Mouse (Mus musculus) brain, embryonic 18.5 days (tissue): ENCODE measurements around the gene Slc25a26.
"Not testable (repeated sequence)": the region's sequence is repeated elsewhere in the genome, so short reads cannot be mapped to it uniquely, and the experiment has no call there.

Experiments used
- DNase-seq: peaks from one replicate; pipeline ENCODE4 v3.0.0-alpha.2; 2012; ENCODE audit warnings: low read depth, low spot score

The Slc25a26 gene

GRCm38 (mm10) chr6:94550851-94551250 is 50.7 kb downstream of the Slc25a26 start:
- no peak for DNase-seq

GRCm38 (mm10) chr6:94553085-94553484 is 53.0 kb downstream of the Slc25a26 start:
- DNase-seq: no peak

- DNase-seq: not testable (repeated sequence)
Measured at GRCm38 (mm10) chr6:94558603-94559002, 58.5 kb downstream of the Slc25a26 start.

- no peak for DNase-seq
Measured at GRCm38 (mm10) chr6:94560896-94561295, 60.8 kb downstream of the Slc25a26 start.

- DNase-seq: no peak
Measured at GRCm38 (mm10) chr6:94561346-94561745, 61.2 kb downstream of the Slc25a26 start.

GRCm38 (mm10) chr6:94563203-94563940 is 63.2 kb downstream of the Slc25a26 start:
- DNase-seq: no peak

- no peak for DNase-seq
Measured at GRCm38 (mm10) chr6:94565766-94566165, 65.6 kb downstream of the Slc25a26 start.

- DNase-seq: no peak
Measured at GRCm38 (mm10) chr6:94568040-94568439, 67.9 kb downstream of the Slc25a26 start.

- no peak for DNase-seq
Measured at GRCm38 (mm10) chr6:94575526-94576166, 75.5 kb downstream of the Slc25a26 start.

- no peak for DNase-seq
Measured at GRCm38 (mm10) chr6:94577991-94578390, 77.9 kb downstream of the Slc25a26 start.

- no peak for DNase-seq
Measured at GRCm38 (mm10) chr6:94582055-94582454, 81.9 kb downstream of the Slc25a26 start.

GRCm38 (mm10) chr6:94584147-94584695 is 84.1 kb downstream of the Slc25a26 start:
- no peak for DNase-seq

GRCm38 (mm10) chr6:94584976-94585375 is 84.8 kb downstream of the Slc25a26 start:
- no peak for DNase-seq

GRCm38 (mm10) chr6:94588365-94588764 is 88.2 kb downstream of the Slc25a26 start:
- no peak for DNase-seq

- no peak for DNase-seq
Measured at GRCm38 (mm10) chr6:94592243-94592642, 92.1 kb downstream of the Slc25a26 start.

- DNase-seq: no peak
Measured at GRCm38 (mm10) chr6:94592710-94593109, 92.6 kb downstream of the Slc25a26 start.

- no peak for DNase-seq
Measured at GRCm38 (mm10) chr6:94594096-94594665, 94.0 kb downstream of the Slc25a26 start.

GRCm38 (mm10) chr6:94594711-94595110 is 94.6 kb downstream of the Slc25a26 start:
- DNase-seq: no peak

GRCm38 (mm10) chr6:94595206-94595605 is 95.1 kb downstream of the Slc25a26 start:
- no peak for DNase-seq

GRCm38 (mm10) chr6:94596051-94596760 is 96.1 kb downstream of the Slc25a26 start:
- DNase-seq: no peak

- no peak for DNase-seq
Measured at GRCm38 (mm10) chr6:94596761-94597485, 96.8 kb downstream of the Slc25a26 start.
